Mouse (Mus musculus): Measurements from ENCODE around the gene Tmem182.

Gene Tmem182

GRCm38 (mm10) chr1:40856846-40857636 is 51.6 kb downstream of the Tmem182 start:
- DNase-seq (ENCODE audit: extremely low read depth, insufficient read length, low spot score) = no peak

- no peak for DNase-seq (ENCODE audit: extremely low read depth, insufficient read length, low spot score)
Measured at GRCm38 (mm10) chr1:40865043-40865442, 59.6 kb downstream of the Tmem182 start.

- no peak for DNase-seq (ENCODE audit: extremely low read depth, insufficient read length, low spot score)
Measured at GRCm38 (mm10) chr1:40867106-40867505, 61.7 kb downstream of the Tmem182 start.

- no peak for DNase-seq (ENCODE audit: extremely low read depth, insufficient read length, low spot score)
Measured at GRCm38 (mm10) chr1:40867651-40868050, 62.2 kb downstream of the Tmem182 start.

GRCm38 (mm10) chr1:40873760-40874455 is 68.5 kb downstream of the Tmem182 start:
- DNase-seq (ENCODE audit: extremely low read depth, insufficient read length, low spot score) = no peak

- DNase-seq (ENCODE audit: extremely low read depth, insufficient read length, low spot score) = no peak
Measured at GRCm38 (mm10) chr1:40874456-40875375, 69.3 kb downstream of the Tmem182 start.

- peak; percentile 21 for DNase-seq (ENCODE audit: extremely low read depth, insufficient read length, low spot score)
Measured at GRCm38 (mm10) chr1:40879051-40879450, 73.7 kb downstream of the Tmem182 start.

GRCm38 (mm10) chr1:40879526-40879925 is 74.1 kb downstream of the Tmem182 start:
- no peak for DNase-seq (ENCODE audit: extremely low read depth, insufficient read length, low spot score)

- no peak for DNase-seq (ENCODE audit: extremely low read depth, insufficient read length, low spot score)
Measured at GRCm38 (mm10) chr1:40880527-40880926, 75.1 kb downstream of the Tmem182 start.

- DNase-seq (ENCODE audit: extremely low read depth, insufficient read length, low spot score) = no peak
Measured at GRCm38 (mm10) chr1:40883856-40884255, 78.5 kb downstream of the Tmem182 start.

GRCm38 (mm10) chr1:40884943-40885342 is 79.5 kb downstream of the Tmem182 start:
- DNase-seq (ENCODE audit: extremely low read depth, insufficient read length, low spot score) = no peak

- DNase-seq (ENCODE audit: extremely low read depth, insufficient read length, low spot score) = no peak
Measured at GRCm38 (mm10) chr1:40887673-40888072, 82.3 kb downstream of the Tmem182 start.

GRCm38 (mm10) chr1:40888396-40889040 is 83.1 kb downstream of the Tmem182 start:
- no peak for DNase-seq (ENCODE audit: extremely low read depth, insufficient read length, low spot score)

- DNase-seq (ENCODE audit: extremely low read depth, insufficient read length, low spot score) = no peak
Measured at GRCm38 (mm10) chr1:40889617-40890016, 84.2 kb downstream of the Tmem182 start.

GRCm38 (mm10) chr1:40890246-40890645 is 84.8 kb downstream of the Tmem182 start:
- DNase-seq (ENCODE audit: extremely low read depth, insufficient read length, low spot score) = no peak

- DNase-seq (ENCODE audit: extremely low read depth, insufficient read length, low spot score) = no peak
Measured at GRCm38 (mm10) chr1:40903712-40904111, 98.3 kb downstream of the Tmem182 start.

All from 3134 (cell line).